Mouse (Mus musculus) Patski (cell line): ENCODE measurements around the gene Plpp2. TPM values are rescaled to one million over a fixed set of nuclear protein-coding genes. Genes with fewer than 3 reads are reported as not detected.

Experiments used
- ATAC-seq: fragments of 100-300 bp; one replicate; pipeline ENCODE4 v1.8.0; 2021
- CTCF ChIA-PET: fragments of 350-600 bp; sonication (Branson Sonifier 250); formaldehyde crosslinking; loops from one replicate; lab custom pipeline; 2022; ENCODE audit warnings: inconsistent platforms; lab: Charles Lee
- POLR2A ChIA-PET: fragments of 350-600 bp; sonication (Branson Sonifier 250); formaldehyde crosslinking; loops from one replicate; lab custom pipeline; 2022; ENCODE audit warnings: antibody characterized with exemption, inconsistent platforms; lab: Charles Lee
- DNase-seq: peaks from one replicate; pipeline ENCODE4 v3.0.0-alpha.2; 2011; ENCODE audit warnings: low read depth, low spot score
- H3K27me3 ChIP-seq: fragments of 371-371 bp; one replicate; pipeline ENCODE4 v1.5.1; 2021
- CTCF ChIP-seq: fragments of 100-300 bp; IDR thresholded peaks from one replicate; pipeline ENCODE4 v1.5.1; 2021
- in situ Hi-C: fragments of 300-500 bp; cut with MboI; formaldehyde crosslinking; loops from 3 replicates; pipeline ENCODE4 v1.11.1; 2018; ENCODE audit warnings: low pct_unique_long_range_greater_than_20kb, mixed read lengths
- polyA plus RNA-seq: library from polyadenylated mRNA; unstranded; gene quantifications from one replicate; pipeline ENCODE4 v1.2.3, GENCODE M21; 2021

Plpp2 gene
- polyA plus RNA-seq, 1 experiment from 2014 or later: 48.1 TPM

DNA sequence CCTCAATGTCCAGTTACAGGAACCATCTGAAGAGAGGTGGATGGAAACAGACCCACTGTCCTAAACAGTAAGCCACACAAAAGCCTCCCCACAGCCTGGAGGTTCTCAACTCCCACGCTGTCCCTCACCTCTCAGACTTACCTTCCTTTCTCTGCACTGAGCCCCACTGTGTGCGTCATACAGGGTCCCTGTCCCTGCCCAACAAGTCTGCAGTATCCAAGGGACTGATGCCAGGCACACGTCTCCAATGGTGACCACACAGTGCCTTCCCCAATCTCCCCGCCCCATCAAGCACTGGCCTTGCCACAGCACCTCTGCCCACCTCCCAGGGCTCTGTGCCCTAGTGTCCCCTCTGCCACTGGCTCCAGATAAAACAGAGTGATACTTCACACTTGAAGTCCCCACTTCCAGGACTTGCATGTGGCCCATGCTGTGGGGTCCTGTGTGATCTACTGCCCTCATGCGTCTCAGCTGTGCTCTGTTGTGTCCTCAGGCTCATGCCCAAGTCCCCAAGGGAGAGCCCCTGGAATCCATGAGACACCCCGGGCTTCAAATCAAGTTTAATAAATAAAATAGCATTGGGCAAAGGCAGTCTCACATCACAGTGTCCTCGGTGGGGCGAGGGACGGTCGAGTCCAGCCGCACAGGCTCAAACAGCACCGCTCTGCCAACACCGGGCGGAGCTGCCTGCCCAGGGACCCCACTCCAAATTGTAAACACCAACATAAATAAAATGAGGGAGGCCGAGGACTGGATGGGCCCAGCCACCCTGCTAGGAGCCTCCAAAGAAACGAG, 6.3 kb upstream of the Plpp2 start:
- DNase-seq: no peak
- ChIA-PET CTCF (no interaction called here), POLR2A (no interaction called here)
- ATAC-seq: no peak
- TF ChIP-seq CTCF: no peak
- H3K27me3 ChIP-seq: no peaks in the 10 kb centered on the region
- in situ Hi-C loops: no loop called here

DNA sequence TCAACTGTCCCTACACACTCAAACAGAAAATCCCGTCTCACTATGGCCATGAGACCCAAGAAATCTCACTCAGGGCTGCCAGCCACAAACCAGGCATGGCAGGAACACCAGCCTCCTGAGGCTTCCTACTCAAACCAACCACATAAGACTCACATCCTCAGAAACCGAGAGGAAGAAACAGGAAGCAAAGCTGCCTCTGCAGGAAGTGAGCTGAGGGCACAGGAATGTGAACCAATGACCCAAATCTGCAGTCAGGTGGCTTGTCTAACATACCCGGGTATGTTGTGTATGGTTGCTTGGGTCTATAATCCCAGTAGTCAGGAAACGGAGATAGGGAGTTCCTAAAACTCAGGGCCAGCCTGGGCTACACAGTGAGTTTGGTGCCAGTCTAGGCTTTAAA, 5.3 kb upstream of the Plpp2 start:
- POLR2A ChIA-PET: no interaction called here
- CTCF ChIA-PET: no interaction called here
- in situ Hi-C loops: no loop called here
- ATAC-seq: no peak
- DNase-seq: no peak
- no peak for TF ChIP-seq CTCF
- H3K27me3 ChIP-seq: no peaks in the 10 kb centered on the region

DNA sequence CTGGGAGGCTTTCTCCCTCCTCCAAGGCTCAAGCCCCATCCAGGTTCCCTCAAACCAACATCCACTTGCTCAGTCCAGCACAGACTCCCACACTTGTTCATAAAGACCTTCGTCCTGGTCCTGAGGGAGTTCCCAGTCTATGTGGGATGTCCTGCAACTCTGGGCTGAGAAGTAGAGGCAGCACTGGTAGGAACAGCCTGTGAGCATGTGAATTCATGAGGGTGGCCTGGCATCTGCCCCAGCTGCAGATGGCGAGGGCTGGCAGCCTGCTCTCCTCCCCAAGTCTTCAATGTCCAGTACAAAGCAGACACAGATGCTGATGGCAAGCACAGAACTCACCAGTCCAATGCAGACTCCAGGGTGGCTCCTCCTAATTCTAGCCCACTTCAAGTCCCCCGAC, 4.7 kb upstream of the Plpp2 start:
- TF ChIP-seq CTCF: no peak
- ChIA-PET POLR2A (no interaction called here), CTCF (no interaction called here)
- no peak for ATAC-seq
- no peaks in the 10 kb centered on the region for H3K27me3 ChIP-seq
- no peak for DNase-seq
- in situ Hi-C loops: no loop called here

DNA sequence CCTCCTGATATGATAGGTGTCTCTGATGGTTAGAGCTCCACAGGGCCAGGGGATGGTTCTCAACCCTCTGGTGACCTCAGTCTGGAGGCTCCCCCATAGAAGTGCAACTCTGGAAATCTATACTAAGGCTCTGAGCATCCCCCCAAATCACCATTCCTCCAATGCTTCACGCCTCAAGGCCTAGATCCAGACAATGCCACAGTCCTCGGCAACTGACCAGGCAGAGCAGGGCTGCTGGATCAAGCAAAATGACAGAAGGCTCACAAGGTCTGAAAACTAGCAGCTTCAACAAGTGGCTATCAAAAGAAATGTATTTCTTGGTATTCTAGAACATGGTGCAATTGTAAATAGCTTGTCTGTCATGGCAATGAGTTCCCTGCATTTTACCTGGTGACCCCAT, 4.2 kb upstream of the Plpp2 start:
- TF ChIP-seq CTCF: no peak
- DNase-seq (no peak), ATAC-seq (no peak)
- H3K27me3 ChIP-seq: no peaks in the 10 kb centered on the region
- in situ Hi-C loops: no loop called here
- ChIA-PET CTCF (no interaction called here), POLR2A (no interaction called here)

DNA sequence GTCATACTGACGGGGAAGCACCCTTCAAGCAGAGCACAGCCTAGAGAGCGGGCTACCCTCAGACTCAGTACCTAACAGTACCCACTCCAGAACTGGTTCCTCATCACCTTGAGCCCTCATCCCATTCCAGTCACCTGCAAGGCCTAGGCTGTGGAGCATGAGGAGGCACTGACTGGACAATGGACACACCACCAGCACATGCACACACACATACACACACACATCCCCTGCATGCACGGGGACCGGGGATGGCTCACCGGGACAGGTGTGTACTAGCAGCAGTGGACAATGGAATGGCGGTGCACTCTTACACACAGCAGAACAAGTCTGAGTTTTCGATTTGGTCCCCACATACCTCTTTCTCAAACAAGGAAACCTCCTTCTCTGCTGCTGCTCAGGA, 3.7 kb upstream of the Plpp2 start:
- DNase-seq (no peak), ATAC-seq (no peak)
- CTCF ChIA-PET: no interaction called here
- no peaks in the 10 kb centered on the region for H3K27me3 ChIP-seq
- in situ Hi-C loops: no loop called here
- POLR2A ChIA-PET: no interaction called here
- no peak for TF ChIP-seq CTCF

DNA sequence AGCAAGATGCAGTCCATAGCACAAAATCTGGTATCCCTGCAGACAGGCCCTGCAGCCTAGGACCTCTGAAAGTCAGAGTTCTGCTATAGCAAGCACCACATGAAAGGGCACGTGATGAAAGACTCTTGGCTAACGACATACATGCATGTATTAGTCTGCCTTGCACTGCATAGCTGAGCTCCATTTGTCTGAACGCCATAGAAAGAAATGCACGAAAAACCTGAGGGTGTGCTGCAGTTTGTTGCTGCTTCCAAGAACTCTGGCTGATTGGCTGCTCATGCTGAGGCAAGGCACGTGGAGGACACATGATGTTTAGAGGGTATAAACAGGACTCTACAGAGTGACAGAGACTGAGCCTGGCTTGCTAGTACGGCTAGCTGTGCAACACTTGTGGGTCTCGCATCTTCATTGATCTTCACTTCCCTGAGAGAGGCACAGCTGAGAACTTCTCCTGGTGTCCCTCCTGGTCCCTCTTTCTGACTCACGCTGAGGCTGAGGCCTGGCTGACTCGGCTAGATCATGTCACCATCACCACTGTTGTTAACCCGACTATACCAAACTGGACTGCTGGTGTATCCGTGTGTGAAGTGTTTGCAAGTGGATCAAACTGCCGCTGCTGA, 3.0 kb upstream of the Plpp2 start:
- POLR2A ChIA-PET: no interaction called here
- no peaks in the 10 kb centered on the region for H3K27me3 ChIP-seq
- in situ Hi-C loops: no loop called here
- DNase-seq (no peak), ATAC-seq (no peak)
- CTCF ChIA-PET: no interaction called here
- TF ChIP-seq CTCF: no peak

DNA sequence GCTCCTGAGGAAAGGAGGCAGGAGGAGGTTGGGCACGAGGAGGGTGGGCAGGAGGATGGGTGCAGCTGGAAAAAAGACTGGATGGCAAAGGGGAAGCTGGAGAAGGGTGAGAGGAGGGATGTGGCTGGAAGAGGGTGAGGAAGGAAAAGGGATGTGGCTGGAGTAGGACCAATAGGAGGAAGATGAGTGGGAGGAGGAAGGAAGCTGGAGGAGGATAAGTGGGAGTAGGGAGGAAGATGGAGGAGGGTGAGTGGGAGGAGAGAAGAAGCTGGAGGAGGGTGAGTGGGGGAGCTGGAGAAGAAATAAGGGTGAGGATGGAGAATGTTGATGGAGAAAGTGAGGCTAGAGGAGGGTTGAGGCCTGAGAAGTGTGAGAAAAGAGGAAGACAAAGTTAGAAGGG, 1.8 kb upstream of the Plpp2 start:
- no peaks in the 10 kb centered on the region for H3K27me3 ChIP-seq
- no peak for ATAC-seq
- no peak for TF ChIP-seq CTCF
- in situ Hi-C loops: no loop called here
- ChIA-PET CTCF (no interaction called here), POLR2A (no interaction called here)
- DNase-seq: no peak

DNA sequence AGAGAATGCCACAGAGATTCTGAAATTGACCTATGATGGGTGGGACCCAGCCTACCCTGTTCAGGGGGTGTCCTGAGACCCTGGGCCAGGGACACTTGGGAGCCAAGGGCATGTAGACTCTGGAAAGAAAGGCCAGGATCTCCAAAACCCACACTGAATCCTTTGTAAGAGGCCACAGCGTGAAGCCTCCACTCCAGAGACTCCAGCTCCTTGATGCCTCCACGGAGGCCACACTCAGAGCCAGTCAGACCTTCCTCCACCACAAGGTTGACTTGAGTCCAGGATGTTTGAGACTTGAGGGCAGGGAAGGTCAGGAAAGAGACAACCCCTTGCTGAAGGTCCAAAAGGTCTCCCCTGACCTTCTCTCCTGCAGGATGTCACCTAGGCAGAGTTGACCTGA, 830 bp upstream of the Plpp2 start:
- CTCF ChIA-PET: no interaction called here
- no peak for ATAC-seq
- DNase-seq: no peak
- H3K27me3 ChIP-seq: no peaks in the 10 kb centered on the region
- in situ Hi-C loops: no loop called here
- POLR2A ChIA-PET: no interaction called here
- no peak for TF ChIP-seq CTCF

- ATAC-seq (peak; percentile 24), DNase-seq (no peak)
- no peak for TF ChIP-seq CTCF
- in situ Hi-C loops: no loop called here
- H3K27me3 ChIP-seq: no peaks in the 10 kb centered on the region
- POLR2A ChIA-PET: no interaction called here
- CTCF ChIA-PET: no interaction called here
These were observed 918 bp downstream of the Plpp2 start for GRCm38 (mm10) chr10:79532678-79533077.

DNA sequence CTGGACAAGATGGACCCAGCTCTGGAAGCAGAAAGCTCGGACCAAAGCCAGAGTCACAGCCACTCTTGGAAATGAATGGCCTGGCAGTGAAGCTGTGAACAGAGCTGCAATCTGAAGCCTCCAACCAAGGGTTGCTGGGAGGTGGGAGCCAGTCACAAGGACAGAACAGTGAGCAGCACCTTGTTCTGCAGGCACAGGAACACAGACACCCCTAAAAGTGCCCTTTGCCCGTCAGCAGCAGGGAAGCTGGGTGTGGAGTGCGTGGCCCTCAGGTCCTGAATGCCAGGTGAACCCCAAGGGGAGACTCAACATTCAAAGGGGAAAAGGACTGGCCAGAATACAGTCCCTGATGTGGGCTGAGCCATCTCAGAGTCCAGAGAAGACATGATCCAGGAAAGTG, 2.0 kb downstream of the Plpp2 start:
- in situ Hi-C loops: no loop called here
- DNase-seq: no peak
- POLR2A ChIA-PET: no interaction called here
- no peak for TF ChIP-seq CTCF
- H3K27me3 ChIP-seq: no peaks in the 10 kb centered on the region
- no peak for ATAC-seq
- CTCF ChIA-PET: no interaction called here

GRCm38 (mm10) chr10:79530721-79531120, 2.9 kb downstream of the Plpp2 start:
- in situ Hi-C loops: no loop called here
- no peaks in the 10 kb centered on the region for H3K27me3 ChIP-seq
- POLR2A ChIA-PET: no interaction called here
- CTCF ChIA-PET: no interaction called here
- no peak for ATAC-seq
- no peak for DNase-seq
- TF ChIP-seq CTCF: no peak
